Mouse (Mus musculus): ENCODE results near the gene Atp6v0e2. TPM values are rescaled to one million over a fixed set of nuclear protein-coding genes. Genes with fewer than 3 reads are reported as not detected.

Atp6v0e2 gene
- total and polyA plus RNA-seq, 3 experiments, result not detected

DNA sequence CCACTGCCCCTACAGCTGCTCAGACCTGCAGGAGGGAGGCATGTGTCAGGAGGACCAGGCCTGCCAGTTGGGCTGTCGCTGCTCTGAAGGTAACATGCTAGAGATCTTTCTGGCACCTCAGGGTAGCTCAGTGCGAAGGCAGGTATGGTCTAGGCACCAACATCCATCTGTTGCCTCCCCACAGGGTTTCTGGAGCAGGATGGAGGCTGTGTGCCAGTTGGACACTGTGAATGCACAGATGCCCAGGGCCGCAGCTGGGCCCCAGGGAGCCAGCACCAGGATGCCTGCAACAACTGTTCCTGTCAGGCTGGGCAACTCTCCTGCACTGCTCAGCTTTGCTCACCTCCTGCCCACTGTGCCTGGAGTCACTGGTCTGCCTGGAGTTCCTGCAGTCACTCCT, 47.7 kb upstream of the Atp6v0e2 start:
- no peak overlapping the region for H3K4me2 ChIP-seq (ENCODE audit: insufficient read depth, low read depth, poor library complexity, severe bottlenecking)
- dilution Hi-C loops (cut with MboI; ENCODE audit: extremely low pct_ligation_motif_present, extremely low pct_unique_long_range_greater_than_20kb, low sequenced_read_pairs) (no loop called here), in situ Hi-C loops (cut with MboI; ENCODE audit: low pct_ligation_motif_present, low pct_unique_long_range_greater_than_20kb, low sequenced_read_pairs) (no loop called here)
- no peak for TF ChIP-seq NELFE (IDR thresholded peaks at IDR 0.05; ENCODE audit: low read depth, low read length)
- no peak for TF ChIP-seq MYC (IDR thresholded peaks at IDR 0.05; ENCODE audit: low read depth, low read length)
- TF ChIP-seq ELF1 (IDR thresholded peaks at IDR 0.05; ENCODE audit: low read depth, low read length), result no peak
- TF ChIP-seq KAT2A (IDR thresholded peaks at IDR 0.05; ENCODE audit: insufficient replicate concordance, low read length), result no peak
- no peak for TF ChIP-seq ETS1 (conservative IDR thresholded peaks at IDR 0.05; ENCODE audit: low read depth, low read length)
- TF ChIP-seq POLR2AphosphoS2 (IDR thresholded peaks at IDR 0.05; ENCODE audit: low read depth, low read length), result no peak
- TF ChIP-seq TBP (conservative IDR thresholded peaks at IDR 0.05; ENCODE audit: low read depth, low read length), result no peak
- no peak for TF ChIP-seq HCFC1 (IDR thresholded peaks at IDR 0.05; ENCODE audit: low read depth, low read length)
- TF ChIP-seq JUN (IDR thresholded peaks at IDR 0.05; ENCODE audit: insufficient read depth, low read depth, low read length), result no peak
- TF ChIP-seq ZC3H11A (IDR thresholded peaks at IDR 0.05; ENCODE audit: low read depth, low read length), result no peak
- no peak for TF ChIP-seq RAD21 (IDR thresholded peaks at IDR 0.05; ENCODE audit: low read depth, low read length)
- no peak for TF ChIP-seq IRF4 (IDR thresholded peaks at IDR 0.05; ENCODE audit: low read depth, low read length)
- TF ChIP-seq JUND (conservative IDR thresholded peaks at IDR 0.05; ENCODE audit: low read depth, low read length), result no peak
- no peak for TF ChIP-seq CTCF (conservative IDR thresholded peaks at IDR 0.05 in 1 of 2, IDR thresholded peaks at IDR 0.05 in 1 of 2; ENCODE audit: low read depth in 2 of 2, low read length in 2 of 2)
- TF ChIP-seq USF2 (conservative IDR thresholded peaks at IDR 0.05; ENCODE audit: low read depth, low read length), result no peak
- no peak for TF ChIP-seq BHLHE40 (IDR thresholded peaks at IDR 0.05; ENCODE audit: low read depth, low read length)
- no peak for TF ChIP-seq EP300 (IDR thresholded peaks at IDR 0.05; ENCODE audit: low read length)
- no peak for TF ChIP-seq PAX5 (IDR thresholded peaks at IDR 0.05; ENCODE audit: low read length)
- no peak for TF ChIP-seq RCOR1 (conservative IDR thresholded peaks at IDR 0.05; ENCODE audit: low read depth, low read length)
- no peaks in the 10 kb centered on the region for H3K36me3 ChIP-seq (replicated peaks in 1 of 2; ENCODE audit: control insufficient read depth in 1 of 2, insufficient read depth in 1 of 2, low read length in 1 of 2)
- no peak overlapping the region for H3K4me3 ChIP-seq (replicated peaks in 1 of 3; ENCODE audit: low read depth in 2 of 3, low read length in 2 of 3, poor library complexity in 1 of 3)
- peaks cover 64% of the 10 kb centered on the region for H3K27me3 ChIP-seq (replicated peaks)
- no peak overlapping the region for H3K27ac ChIP-seq (ENCODE audit: insufficient read depth, low read depth)
- peaks cover 4 to 8% of the 10 kb centered on the region in 2 experiments; a peak in 3 of 4 replicates for H3K4me1 ChIP-seq (ENCODE audit: control insufficient read depth in 1 of 2, insufficient read depth in 2 of 2)
- no peaks in the 10 kb centered on the region for H3K79me2 ChIP-seq (replicated peaks; ENCODE audit: control insufficient read depth, extremely low read depth, insufficient read depth, poor library complexity, severe bottlenecking)
- DNase-seq (ENCODE audit: extremely low read depth), result no peak
- no peak overlapping the region for H3K9ac ChIP-seq (ENCODE audit: insufficient read depth, low read depth)
- H3K9me3 ChIP-seq (replicated peaks; ENCODE audit: low read length), result no peaks in the 10 kb centered on the region

- peaks cover 4 to 8% of the 10 kb centered on the region in 2 experiments; a peak in 3 of 4 replicates for H3K4me1 ChIP-seq (ENCODE audit: control insufficient read depth in 1 of 2, insufficient read depth in 2 of 2)
- no peak overlapping the region for H3K27ac ChIP-seq (ENCODE audit: insufficient read depth, low read depth)
- dilution Hi-C loops (cut with MboI; ENCODE audit: extremely low pct_ligation_motif_present, extremely low pct_unique_long_range_greater_than_20kb, low sequenced_read_pairs) (no loop called here), in situ Hi-C loops (cut with MboI; ENCODE audit: low pct_ligation_motif_present, low pct_unique_long_range_greater_than_20kb, low sequenced_read_pairs) (no loop called here)
- peaks cover 53% of the 10 kb centered on the region for H3K27me3 ChIP-seq (replicated peaks)
- TF ChIP-seq ZMIZ1 (IDR thresholded peaks at IDR 0.05; ENCODE audit: low read depth, low read length) (no peak), MYC (IDR thresholded peaks at IDR 0.05; ENCODE audit: low read depth, low read length) (no peak), EP300 (IDR thresholded peaks at IDR 0.05; ENCODE audit: low read length) (no peak), MAZ (IDR thresholded peaks at IDR 0.05; ENCODE audit: low read depth, low read length) (no peak), SIN3A (IDR thresholded peaks at IDR 0.05; ENCODE audit: low read length) (no peak), RAD21 (IDR thresholded peaks at IDR 0.05; ENCODE audit: low read depth, low read length) (no peak), POLR2AphosphoS2 (IDR thresholded peaks at IDR 0.05; ENCODE audit: low read depth, low read length) (no peak), POLR2A (IDR thresholded peaks at IDR 0.05; ENCODE audit: low read depth, low read length) (no peak), GABPA (IDR thresholded peaks at IDR 0.05; ENCODE audit: insufficient replicate concordance, low read depth, low read length) (no peak), KAT2A (IDR thresholded peaks at IDR 0.05; ENCODE audit: insufficient replicate concordance, low read length) (no peak), MXI1 (IDR thresholded peaks at IDR 0.05; ENCODE audit: low read depth, low read length) (no peak), NELFE (IDR thresholded peaks at IDR 0.05; ENCODE audit: low read depth, low read length) (no peak), PAX5 (IDR thresholded peaks at IDR 0.05; ENCODE audit: low read length) (no peak), TCF12 (IDR thresholded peaks at IDR 0.05; ENCODE audit: low read depth, low read length) (no peak), CHD1 (IDR thresholded peaks at IDR 0.05; ENCODE audit: low read depth, low read length) (no peak), MAFK (IDR thresholded peaks at IDR 0.05; ENCODE audit: insufficient replicate concordance, low read length) (no peak), SMC3 (IDR thresholded peaks at IDR 0.05; ENCODE audit: low read depth, low read length) (no peak), USF1 (IDR thresholded peaks at IDR 0.05; ENCODE audit: low read depth, low read length) (no peak), UBTF (IDR thresholded peaks at IDR 0.05; ENCODE audit: low read depth, low read length) (no peak)
- no peak overlapping the region for H3K4me3 ChIP-seq (replicated peaks in 1 of 3; ENCODE audit: low read depth in 2 of 3, low read length in 2 of 3, poor library complexity in 1 of 3)
- H3K9me3 ChIP-seq (replicated peaks; ENCODE audit: low read length), result no peaks in the 10 kb centered on the region
- no peaks in the 10 kb centered on the region for H3K79me2 ChIP-seq (replicated peaks; ENCODE audit: control insufficient read depth, extremely low read depth, insufficient read depth, poor library complexity, severe bottlenecking)
- H3K9ac ChIP-seq (ENCODE audit: insufficient read depth, low read depth), result no peak overlapping the region
- DNase-seq (ENCODE audit: extremely low read depth), result no peak
- no peaks in the 10 kb centered on the region for H3K36me3 ChIP-seq (replicated peaks in 1 of 2; ENCODE audit: control insufficient read depth in 1 of 2, insufficient read depth in 1 of 2, low read length in 1 of 2)
- H3K4me2 ChIP-seq (ENCODE audit: insufficient read depth, low read depth, poor library complexity, severe bottlenecking), result no peak overlapping the region
Measured at GRCm38 (mm10) chr6:48491361-48491760, 46.1 kb upstream of the Atp6v0e2 start.

Measured in CH12.LX (cell line).